Mouse (Mus musculus) embryo, embryonic 11.5 days (tissue): ENCODE data around the gene Bpifc.
"Not testable (repeated sequence)": the region's sequence is repeated elsewhere in the genome, so short reads cannot be mapped to it uniquely, and the experiment has no call there.

Experiments used
- DNase-seq: peaks from one replicate; pipeline ENCODE4 v3.0.0-alpha.2; 2012; ENCODE audit warnings: low read depth, low spot score

Bpifc gene

DNA sequence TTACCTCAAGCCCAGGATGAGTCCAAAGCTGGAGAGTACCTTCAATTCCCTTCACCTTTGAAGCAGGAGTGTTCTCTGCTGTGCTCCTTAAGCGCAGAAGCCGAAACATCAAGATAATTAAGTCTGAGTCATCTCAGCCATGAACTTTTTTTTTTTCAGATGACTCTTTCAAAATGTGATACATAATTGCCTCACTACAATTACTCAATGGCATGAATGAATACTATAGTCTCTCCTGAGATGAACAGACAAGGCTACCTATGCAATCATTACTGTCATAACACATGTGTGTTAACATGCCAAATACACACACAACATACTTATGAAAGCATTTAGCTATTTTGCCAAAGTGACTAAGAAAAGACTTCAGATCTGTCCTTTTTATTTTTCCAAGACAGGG lies at the start of gene Bpifc:
TSS of gene Bpifc (minus strand) at position 115 of the 400 bp plus-strand sequence.
- no peak for DNase-seq

DNA sequence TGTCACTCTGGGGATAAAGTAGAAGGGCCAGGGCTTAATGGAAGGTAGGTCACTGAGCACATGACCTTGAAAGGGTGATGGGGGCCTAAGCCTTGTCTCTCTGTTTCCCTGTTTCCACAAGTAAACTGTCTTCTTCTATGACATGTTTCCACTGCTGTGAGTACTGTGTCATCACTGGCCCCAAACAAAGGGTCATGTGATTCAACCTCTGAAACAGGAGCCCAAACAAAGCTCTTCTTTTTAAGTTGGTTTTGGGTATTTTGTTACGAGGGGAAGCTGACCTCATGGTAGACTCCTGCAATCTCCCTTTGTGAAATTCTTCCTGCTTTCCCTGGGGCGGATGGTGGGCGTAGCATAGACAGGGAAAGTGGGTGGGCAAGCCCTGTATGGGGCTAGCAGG lies 48.6 kb upstream of the Bpifc start:
- no peak for DNase-seq

DNA sequence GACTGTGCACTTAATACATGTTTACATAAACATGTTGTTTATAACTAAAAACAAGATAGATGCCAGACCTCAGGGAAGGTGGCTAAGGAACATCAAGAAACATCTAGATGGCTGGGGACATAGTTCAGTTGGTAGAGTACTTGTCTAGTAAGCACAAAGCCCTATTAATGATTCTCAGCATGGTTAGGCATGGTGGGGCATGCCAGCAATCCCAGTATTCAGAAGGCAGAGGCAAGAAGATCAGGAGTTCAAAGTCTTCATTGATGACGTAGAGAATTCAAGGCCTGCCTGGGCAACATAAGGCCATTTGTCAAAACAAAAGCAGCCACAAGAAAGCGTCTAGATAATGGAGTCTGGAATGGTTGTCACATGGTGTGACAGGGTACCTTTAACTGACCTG lies 46.0 kb upstream of the Bpifc start:
- DNase-seq = no peak

DNA sequence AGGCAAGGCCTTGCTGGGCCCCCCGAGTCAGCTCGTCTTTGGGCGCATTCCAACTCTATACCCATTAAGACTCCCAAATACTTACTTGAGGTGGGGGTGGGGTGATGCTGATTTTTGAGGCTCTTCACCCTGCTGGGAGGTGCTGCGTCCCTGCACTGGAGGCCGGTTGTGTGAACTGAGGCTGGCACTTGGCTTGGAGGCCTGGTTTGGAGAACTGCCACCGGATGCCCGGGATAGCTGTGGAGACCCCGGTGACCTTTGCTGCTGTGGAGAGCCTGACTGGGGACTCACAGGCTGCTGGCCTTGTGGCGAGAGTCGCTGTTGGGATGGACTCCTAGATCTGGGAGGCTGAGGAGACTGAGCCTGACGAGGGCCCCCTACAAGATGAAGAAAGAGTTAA lies 45.6 kb upstream of the Bpifc start:
- no peak for DNase-seq

DNA sequence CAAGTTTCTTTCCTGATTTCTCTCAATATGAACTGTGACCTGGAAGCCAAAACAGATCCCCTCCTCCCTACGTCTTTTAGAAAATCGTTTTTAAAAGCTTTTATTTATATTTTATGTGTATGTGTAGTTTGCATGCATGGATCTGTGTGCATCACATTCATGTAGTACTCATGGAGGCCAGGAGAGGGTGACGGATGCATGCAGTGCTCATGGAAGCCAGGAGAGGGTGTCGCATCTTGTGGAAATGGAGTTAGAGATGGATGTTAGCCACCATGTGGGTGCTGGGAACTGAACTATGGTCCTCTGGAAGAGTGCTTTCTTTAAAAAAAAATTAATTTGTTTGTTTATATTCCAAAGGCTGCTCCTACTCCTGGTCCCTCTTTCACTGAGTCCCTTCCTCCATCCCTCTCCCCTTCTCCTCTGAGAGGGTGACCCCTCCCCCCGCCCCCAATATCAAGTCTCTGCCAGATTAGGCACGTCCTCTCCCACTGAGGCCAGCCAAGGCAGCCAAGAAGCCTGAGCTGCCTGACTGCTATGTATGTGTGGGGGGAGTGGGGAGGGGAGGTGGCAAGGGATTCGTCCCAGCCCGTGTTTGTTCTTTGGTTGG lies 44.7 kb upstream of the Bpifc start:
- no peak for DNase-seq

DNA sequence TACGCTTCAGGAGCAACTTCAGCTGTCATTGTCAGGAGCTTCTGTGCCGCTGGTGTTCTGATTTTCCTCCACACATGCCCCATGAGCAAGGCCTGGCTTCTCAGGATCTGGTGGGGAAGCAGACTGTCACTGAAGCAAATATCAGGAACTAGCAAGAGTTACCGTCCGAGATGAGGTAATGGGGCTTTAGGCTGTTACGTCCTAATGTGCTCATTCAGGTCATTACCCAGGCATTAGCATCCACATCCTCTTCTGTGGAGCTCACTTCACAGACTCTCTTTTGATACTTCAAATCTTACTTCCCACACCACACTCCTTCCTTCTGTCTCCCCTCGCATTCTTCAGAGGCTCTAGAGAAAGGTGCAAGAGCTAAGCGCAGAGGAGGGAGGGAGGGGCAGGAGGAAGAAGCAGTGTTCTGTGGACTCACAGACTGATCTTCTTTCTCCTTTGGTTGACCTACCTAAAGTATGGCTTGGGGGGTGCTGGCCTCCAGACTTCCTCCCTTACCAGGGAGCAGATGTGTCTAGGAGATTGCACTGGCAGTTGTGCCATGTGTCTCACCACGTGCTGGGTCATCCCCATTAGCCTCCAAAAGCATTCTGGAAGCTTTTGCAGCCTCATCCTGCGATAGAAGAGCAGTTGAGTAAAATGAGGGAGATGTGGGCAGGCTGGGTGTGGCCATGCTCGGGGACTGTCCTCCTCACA lies 41.3 kb upstream of the Bpifc start:
- no peak for DNase-seq

DNA sequence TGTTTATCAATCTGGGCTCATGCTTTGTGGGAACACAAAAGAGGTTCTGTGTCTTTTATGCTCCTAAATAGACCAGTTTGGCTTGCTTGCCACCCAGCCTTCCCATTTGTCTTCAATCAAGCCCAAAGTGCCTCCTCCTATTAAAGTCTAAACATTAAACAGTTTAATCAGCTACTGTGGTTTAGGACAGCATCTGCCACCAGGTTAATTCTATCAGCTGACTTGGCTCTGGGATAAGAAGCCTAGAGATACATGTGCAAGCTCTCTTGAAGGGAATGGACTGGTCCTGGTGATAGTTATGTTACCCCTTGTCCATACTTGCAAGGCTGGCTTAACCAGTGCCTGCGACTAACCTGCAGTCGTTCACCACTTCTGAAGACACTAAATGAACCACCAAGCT lies 38.8 kb upstream of the Bpifc start:
- DNase-seq = no peak

DNA sequence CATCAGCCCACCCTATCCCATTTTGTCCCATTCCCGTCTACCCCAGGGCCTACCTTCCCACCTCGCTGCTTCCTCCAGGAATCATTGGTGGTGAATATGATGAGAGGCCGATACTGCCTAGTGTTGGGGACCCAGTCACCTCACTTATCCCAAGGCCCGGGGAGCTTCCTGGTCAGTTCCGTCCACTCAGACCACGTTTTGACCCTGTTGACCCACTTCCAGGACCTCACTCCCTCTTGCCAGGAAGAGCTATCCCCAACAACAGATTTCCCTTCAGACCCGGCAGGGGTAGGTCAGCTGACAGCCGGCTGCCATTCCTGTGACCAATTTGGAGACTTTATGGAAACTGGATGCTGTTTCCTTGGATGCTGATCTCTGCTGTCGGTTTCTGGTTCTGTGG lies 36.1 kb upstream of the Bpifc start:
- DNase-seq = no peak

DNA sequence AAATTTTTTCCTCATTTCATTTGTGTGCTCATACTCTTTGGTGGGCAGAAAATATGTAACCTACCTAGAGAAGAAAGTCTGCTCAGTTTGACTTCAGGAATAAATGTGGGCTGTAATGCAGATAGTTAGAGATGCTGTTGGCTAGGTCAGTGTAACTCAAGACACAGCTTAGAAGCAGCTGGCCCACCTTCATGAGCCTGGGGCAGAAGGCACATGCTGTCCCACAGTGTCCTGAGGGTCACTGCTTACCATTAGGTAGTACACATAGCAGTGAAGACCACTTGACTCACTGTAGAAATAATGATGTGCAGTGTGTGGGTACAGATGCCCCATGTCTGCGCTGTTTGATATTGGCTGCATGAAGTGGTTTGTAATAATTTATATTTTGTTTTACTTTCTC lies 34.7 kb upstream of the Bpifc start:
- no peak for DNase-seq

DNA sequence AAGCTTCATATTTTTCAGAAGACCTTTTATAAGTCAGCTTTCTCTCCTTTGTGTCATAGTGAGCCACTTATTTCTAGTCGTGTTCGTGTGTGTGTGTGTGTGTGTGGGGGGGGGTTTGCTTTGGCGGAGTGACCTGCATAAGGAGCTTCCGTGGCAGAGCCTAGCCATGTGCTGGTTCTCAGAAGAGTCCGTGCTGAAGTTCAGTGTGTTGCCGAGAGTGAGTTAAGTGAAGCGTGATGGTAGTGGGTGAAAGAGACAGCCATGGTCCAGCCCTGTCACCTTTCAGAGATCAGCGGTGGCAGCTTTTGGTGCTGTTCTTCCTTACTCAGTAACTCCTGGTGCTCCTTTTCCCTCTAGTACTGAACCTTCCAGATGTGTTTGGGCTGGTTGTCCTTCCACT lies 32.4 kb upstream of the Bpifc start:
- no peak for DNase-seq

DNA sequence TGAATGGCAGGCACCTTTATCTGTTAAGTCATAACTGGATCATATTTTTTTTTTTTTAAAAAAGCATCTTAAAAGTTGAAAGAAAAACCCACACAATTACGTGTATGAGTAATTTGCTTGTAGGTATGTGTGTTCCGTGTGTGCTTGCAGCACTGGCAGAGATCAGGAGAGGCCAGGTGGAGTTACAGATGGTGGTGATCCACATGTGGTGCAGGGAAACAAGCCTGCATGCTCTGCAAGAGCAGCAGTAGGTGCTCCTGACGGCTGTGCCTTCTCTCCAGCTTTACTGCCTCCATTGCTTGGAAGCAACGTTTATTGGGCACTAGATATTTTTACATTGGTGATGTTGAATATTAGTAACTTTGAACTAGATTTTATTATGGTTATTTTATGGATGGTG lies 32.0 kb upstream of the Bpifc start:
- no peak for DNase-seq

DNA sequence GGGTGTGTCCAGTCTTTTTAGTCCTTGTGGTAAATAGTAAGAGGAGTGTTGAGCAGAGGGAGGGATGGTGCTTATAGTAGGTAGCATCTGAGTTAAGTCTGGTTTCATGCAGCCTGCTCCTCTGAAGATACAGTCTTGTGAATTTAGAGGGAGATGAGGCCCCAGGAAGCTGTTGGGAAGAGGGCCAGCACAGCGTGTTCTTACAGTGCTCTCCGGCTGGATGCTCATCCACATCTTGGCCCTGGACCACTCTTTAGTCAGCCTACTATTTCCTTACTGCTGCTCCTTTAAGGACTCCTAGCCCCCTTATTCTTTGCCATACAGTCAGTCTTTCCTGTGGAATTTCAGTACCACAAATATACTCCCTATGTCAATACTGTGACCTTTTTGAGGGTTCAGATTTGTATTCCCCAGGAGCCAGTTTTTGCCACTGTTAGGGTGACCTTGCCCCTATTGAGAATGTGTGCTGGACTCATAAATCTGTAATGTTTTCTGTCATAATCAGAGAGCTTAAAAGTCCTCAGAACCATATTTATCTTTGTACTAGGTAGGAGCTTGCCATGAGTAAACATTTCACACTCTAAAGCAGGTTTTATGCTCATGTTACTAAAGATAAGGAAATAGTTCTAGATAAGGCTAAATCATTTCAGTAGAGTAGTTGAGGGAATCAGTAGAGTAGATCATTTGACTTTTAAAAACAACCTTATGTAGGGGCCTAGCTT lies 22.5 kb upstream of the Bpifc start:
- no peak for DNase-seq

DNA sequence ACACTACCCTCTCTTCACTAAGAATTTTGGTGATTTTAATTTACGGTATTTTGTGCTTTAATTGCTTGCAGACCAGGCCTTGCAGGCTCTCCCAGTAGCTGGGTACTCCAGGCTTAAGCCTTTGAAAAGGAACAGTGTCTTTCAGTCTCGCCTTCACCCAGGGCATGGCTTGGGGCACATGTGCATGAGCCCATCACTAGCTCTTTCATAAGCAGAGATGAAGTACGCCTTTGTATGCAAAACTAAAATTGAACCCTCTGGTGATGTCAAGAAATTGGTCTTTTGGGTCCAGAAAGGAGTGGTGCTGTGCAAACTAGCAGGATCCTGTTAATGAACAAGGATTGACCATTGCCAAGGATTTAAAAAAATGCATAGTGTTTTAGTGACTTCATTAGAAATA lies 20.8 kb upstream of the Bpifc start:
- DNase-seq = no peak

DNA sequence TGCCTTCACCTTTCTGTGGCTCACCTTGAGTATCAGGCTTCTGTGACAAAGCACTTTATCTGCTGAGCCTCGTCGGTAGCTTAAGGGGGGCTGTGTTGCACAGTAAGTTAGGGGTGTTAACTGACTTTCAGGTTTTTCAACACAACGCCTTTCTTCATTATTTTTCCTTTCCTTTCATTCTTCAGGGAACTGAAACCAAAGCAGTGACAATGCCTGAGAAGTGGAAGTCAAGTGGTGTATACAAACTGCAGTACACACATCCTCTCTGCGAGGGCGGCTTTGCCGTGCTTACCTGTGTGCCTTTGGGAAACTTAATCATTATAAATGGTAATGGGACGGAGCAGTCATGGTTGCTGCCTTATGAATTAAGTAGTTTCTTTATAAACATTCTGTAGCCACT lies 19.0 kb upstream of the Bpifc start:
- DNase-seq = no peak

DNA sequence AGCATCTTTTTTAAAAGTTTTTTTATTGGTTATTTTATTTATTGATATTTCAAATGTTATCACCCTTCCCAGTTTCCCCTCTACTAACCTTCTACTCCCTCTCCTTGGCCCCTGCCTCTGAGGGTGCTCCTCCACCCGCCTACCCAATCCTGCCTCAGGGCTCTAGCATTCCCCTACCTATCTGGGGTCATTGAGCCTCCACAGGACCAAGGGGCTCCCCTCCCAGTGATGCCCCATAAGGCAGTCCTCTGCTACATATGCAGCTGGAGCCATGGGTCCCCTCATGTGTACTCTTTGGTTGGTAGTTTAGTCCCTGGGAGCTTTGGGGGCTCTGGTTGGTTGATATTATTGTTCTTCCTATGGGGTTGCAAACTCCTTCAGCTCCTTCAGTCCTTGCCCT lies 15.1 kb upstream of the Bpifc start:
- not testable (repeated sequence) for DNase-seq

DNA sequence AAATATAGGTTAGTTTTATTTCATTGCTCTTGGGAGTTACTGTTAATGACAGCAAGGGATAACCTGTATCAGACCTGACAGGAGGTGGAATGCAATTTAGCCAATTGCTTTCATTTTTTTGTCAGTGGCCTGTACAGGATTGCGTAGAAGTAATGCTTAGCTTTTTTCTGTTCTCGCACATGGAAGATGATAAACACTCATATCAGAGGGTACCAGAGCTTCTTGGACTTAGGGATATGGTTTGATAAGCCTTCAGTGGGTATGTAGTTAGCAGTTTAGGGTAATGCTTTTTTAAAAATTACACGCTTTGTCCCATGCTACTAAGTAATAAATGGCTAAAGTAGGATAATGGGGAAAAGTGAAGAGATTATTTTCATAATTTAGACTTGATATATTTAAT lies 14.7 kb upstream of the Bpifc start:
- DNase-seq = no peak

DNA sequence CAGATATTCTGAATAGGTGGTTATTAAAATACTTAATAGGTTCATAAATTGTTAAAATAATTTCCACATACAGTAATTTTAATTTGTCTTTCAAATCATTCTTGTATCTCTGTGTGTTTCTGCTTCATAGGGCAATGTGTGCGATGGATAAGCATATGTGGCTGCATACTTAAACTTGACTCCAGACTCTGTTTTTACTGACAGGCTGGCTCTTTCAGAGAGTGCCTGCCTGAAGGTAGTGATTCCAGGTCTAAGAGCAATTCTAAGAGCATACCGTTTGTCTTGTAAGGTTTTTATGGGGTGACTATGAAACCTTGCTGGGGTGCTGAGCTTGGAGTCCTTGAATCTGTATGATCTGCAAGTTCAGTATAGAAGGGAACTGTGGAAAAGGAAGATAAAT lies 14.2 kb upstream of the Bpifc start:
- no peak for DNase-seq

DNA sequence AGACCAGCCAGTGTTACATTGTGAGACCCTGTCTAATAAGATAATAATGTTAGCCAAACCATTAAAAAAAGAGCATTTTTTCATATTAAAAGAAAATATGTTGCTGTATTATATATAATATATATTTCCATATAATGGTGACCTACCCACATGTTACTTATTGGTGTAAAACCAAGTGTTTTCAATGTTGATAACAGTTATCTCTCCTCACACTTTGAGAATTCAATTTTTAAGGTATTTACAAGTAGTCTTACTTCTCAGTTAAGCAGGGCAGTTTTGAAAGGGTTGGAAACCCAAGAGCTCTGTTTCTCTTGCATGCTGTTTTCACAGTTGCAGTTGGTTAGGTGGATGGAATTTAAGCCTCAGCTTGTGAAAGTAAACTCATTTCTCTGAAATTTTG lies 11.5 kb upstream of the Bpifc start:
- no peak for DNase-seq

DNA sequence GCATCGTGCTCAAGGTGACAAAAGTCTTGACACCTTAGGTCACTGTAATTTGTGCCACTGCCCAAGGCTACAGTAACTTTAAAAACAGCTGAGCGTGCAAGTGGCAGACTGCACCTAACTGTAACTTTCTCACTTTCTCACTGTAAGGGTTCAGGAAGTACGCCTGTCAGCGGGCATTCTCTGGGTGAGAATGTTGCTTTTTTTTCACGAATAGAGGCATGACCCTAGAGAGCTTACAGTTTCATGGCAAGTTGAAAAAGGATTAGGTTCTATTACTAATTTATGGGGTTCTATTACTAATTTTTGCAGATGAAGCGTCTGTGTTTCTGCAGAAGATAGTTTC lies 10.8 kb upstream of the Bpifc start:
- DNase-seq = no peak

DNA sequence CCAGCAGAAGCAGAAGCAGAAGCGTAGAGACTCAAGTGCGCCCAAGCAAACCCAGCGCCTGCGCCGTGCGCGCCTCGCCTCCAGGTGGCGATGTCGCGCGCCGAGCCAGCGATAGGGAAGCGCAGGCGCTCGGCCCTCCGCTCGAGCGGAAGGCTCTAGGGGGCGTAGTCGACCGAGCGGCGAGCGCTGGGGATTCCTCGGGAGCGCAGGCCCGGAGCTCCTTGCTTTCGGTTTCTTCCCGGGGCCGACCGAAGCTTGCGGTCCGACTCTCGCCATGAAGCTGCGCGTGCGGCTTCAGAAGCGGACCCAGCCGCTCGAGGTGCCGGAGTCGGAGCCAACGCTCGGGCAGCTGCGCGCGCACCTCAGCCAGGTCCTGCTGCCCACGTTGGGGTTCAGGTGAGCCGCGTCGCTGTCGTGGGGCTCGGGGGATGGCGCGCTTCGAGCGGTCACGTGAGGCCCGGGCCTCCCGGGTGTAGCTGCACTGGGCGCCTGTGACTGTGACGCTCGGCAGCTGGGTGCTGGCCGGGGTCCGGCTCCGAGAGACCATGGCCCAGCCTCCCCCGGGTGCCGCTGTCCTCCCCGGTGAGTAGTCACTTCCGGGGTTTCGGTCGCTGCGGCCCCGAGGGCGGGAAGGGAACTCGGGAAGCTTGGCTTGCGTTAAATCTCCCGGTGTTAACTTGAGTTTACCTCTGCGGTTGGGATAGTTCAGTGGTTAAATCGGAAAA lies 10.2 kb upstream of the Bpifc start, which contains the start of gene Fbxo7:
TSS of gene Fbxo7 (plus strand) at position 224 of the 725 bp plus-strand sequence.
- peak; percentile 85 for DNase-seq

DNA sequence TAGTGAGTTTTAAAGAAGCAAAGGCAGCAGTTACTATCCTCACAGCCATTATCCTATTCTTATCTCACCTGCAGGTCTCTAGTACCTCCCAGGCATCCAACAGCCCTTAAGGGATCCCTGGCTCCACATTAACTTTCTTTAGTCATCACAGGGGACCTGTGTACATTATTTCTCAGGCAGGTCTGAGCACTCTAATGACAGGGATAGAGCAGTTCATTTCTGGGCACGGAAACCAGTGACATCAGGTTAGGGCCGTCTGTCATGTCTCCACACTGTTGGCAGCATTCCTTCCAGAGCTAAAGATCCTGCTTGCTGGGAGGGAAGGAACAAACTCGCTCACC lies 9.7 kb upstream of the Bpifc start:
- DNase-seq = no peak

DNA sequence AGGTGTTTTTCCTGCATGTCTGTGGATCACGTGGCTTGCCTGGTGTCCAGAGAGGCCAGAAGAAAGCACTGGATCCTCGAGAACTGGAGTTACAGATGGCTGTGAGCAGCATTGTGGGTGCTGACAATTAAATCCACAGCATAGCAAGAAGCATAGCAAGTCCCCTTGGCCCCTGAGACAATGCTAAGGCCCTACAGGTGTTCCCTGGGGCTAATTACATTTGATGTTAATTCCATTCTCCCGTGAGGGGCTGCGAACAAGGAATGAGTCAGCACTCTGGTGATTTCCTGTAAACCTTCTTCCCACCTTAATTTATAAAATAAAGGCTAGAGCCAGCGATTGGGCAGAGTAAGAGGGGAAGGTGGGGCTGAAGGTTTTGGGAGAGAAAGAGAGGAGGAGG lies 7.1 kb upstream of the Bpifc start:
- no peak for DNase-seq

DNA sequence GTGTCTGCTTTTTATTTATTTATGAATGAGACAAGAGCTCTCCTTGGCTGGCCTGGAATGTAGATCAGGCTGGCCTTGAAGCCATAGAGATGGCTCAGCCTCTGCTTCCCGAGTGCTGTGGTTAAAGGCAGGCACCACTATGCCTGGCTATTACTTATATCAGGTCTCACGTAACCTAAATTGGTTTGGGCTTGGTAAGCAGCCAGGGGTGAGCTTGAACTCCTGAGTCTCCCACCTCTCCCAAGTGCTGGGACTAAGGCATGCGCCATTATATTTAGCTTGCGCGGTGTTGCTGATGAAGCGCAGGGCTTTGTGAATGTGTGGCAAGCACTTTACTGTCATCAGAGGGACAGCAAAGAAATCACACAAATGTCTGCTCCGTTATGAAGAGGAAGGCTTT lies 6.1 kb upstream of the Bpifc start:
- DNase-seq = no peak
